Mouse (Mus musculus) midbrain, embryonic 16.5 days (tissue): ENCODE data around the gene Patz1. TPM values are rescaled to one million over a fixed set of nuclear protein-coding genes. Genes with fewer than 3 reads are reported as not detected.
A peak's percentile ranks its signal among the peaks of the same experiment; 100 is the strongest.

Experiments
- ATAC-seq: fragments of 200-750 bp; cut with Nextera tagmentation; 2 replicates; pipeline ENCODE4 v1.8.0; 2017; ENCODE audit warnings: moderate TSS enrichment
- H3K27ac ChIP-seq: fragments of 300-500 bp; sonication (generic); 2 replicates; pipeline ENCODE4 v1.5.1; 2014; ENCODE audit warnings: mild to moderate bottlenecking, low read length, mixed read lengths
- H3K27me3 ChIP-seq: fragments of 300-500 bp; sonication (generic); 2 replicates; pipeline ENCODE4 v1.6.1; 2014; ENCODE audit warnings: low read depth, low read length, mixed read lengths; ENCODE audit not compliant: control insufficient read depth, insufficient read depth
- H3K36me3 ChIP-seq: fragments of 300-500 bp; sonication (generic); 2 replicates; pipeline ENCODE4 v1.6.1; 2014; ENCODE audit warnings: mild to moderate bottlenecking, low read length, moderate library complexity, mixed read lengths; ENCODE audit not compliant: control insufficient read depth, insufficient read depth
- H3K4me1 ChIP-seq: fragments of 300-500 bp; sonication (generic); 2 replicates; pipeline ENCODE4 v1.6.1; 2014; ENCODE audit warnings: mild to moderate bottlenecking, low read length, mixed read lengths; ENCODE audit not compliant: control insufficient read depth, insufficient read depth
- H3K4me2 ChIP-seq: fragments of 300-500 bp; sonication (generic); 2 replicates; pipeline ENCODE4 v1.6.1; 2014; ENCODE audit warnings: mild to moderate bottlenecking, low read length, mixed read lengths
- H3K4me3 ChIP-seq: fragments of 300-500 bp; sonication (generic); 2 replicates; pipeline ENCODE4 v1.5.1; 2014; ENCODE audit warnings: low read depth, mild to moderate bottlenecking, low read length, moderate library complexity, mixed read lengths
- H3K9ac ChIP-seq: fragments of 300-500 bp; sonication (generic); 2 replicates; pipeline ENCODE4 v1.6.1; 2014; ENCODE audit warnings: low read depth, low read length, mixed read lengths
- H3K9me3 ChIP-seq: fragments of 300-500 bp; sonication (generic); replicated peaks from 2 replicates; pipeline ENCODE4 v1.6.1; 2014; ENCODE audit warnings: mild to moderate bottlenecking, low read length, mixed read lengths; ENCODE audit not compliant: control insufficient read depth, poor library complexity, severe bottlenecking
- WGBS: fragments of 180-500 bp; shearing (Covaris S2); extraction: QIAGEN DNeasy Blood & Tissue Kit; methylation state at CpG from one replicate; pipeline ENCODE4 v1.1.7; 2014; 5-methylcytosine and 5-hydroxymethylcytosine counted together
- polyA plus RNA-seq: library from polyadenylated mRNA; unstranded; fragments of >200 nt; fragmentation: Nextera tagmentation; extraction: Ambion mirVana; gene quantifications from 2 replicates; pipeline ENCODE4 v1.2.1, GENCODE M21; 2015

The Patz1 gene
- polyA plus RNA-seq, 1 experiment from 2014 or later, result 41.6 TPM

DNA sequence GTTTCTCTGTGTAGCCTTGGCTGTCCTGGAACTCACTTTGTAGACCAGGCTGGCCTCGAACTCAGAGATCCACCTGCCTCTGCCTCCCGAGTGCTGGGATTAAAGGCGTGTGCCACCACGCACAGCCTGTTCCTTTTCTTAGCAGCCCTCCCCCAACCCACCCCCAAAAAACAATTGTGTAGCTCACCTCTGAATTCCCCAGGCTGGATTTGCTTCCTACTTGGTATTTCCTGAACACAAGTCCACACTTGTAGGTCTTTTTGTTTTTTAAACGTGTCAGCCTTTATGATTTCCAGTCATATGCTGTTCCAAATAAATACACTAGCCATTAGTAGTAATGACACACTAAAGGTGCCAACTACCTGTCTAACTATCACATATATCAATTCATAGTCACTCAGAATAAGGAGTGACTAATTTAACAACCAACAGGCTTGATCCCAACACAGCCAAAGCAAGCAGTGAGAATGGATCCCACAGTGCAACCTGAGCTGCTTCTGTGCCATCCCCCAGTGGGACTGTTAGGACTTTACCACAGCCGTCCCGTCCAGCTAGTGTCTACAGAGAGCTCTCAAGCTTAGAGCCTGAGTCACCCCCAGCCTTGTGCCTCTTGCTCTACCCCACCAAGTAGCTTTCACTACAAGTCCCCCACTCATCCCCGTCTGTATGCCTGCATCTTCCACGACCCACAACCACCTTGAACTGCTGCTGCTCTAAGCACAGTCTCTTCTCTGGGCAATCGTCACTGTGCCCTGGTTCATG is 23.1 kb downstream of the Patz1 start:
- WGBS, result 85% methylated on average over 9 of the region's 10 CpGs
- H3K36me3 ChIP-seq, result peaks cover 29% of the 10 kb centered on the region

DNA sequence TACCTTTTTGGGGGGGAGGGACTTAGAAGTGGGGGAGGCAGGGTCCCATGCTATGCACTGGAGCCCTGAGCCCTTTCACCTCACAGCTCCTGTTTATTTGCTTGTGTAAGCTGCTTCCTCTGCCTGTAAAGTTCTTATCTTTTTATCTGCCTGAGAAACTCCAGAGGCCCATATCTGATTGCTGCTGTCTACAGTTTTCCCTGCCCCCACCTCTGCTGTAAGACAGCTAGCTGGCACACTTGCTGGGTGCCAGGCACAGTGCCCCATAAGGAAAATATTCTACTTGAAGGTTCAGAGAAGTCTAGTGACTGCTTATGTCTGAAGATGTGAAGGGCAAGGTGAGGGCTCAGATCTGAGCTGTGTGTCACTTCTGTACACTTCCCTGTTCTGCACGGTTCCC is 24.6 kb downstream of the Patz1 start:
- ATAC-seq, result no peak
- no peak overlapping the region for H3K9ac ChIP-seq
- peaks cover 17% of the 10 kb centered on the region for H3K36me3 ChIP-seq
- no peak overlapping the region for H3K4me2 ChIP-seq
- no peaks in the 10 kb centered on the region for H3K9me3 ChIP-seq
- H3K27me3 ChIP-seq, result no peaks in the 10 kb centered on the region
- no peak overlapping the region for H3K27ac ChIP-seq
- H3K4me1 ChIP-seq, result no peaks in the 10 kb centered on the region
- WGBS, result 88% methylated on average over 1 of the region's 1 CpGs
- H3K4me3 ChIP-seq, result no peak overlapping the region

More for the DNA sequence above, 23.1 kb downstream of the Patz1 start:
- Histone ChIP-seq H3K27ac (no peak overlapping the region), H3K4me1 (no peaks in the 10 kb centered on the region), H3K27me3 (no peaks in the 10 kb centered on the region), H3K4me3 (no peak overlapping the region), H3K9me3 (no peaks in the 10 kb centered on the region), H3K4me2 (no peak overlapping the region), H3K9ac (no peak overlapping the region)
- ATAC-seq, result no peak

DNA sequence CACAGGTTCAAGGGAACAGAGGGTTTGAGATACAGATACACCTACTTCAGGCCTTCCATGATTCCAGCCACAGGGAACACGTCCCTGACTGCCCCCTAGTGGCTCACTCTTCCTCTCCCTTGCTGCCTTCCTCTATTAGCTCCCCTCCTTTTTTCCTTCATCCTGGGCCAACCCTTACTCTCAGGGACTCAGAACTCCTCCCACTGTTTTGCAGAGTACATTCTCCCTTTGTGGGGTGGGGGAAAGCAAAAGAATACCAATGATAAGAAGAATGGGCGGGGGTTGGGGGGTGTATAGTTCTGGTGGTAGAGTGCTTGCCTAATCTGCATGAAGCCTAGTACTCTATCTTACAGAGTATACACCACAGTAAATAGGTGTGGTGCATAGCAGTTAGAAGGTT is 25.5 kb downstream of the Patz1 start:
- no peaks in the 10 kb centered on the region for H3K9me3 ChIP-seq
- ATAC-seq, result peak; percentile 64; the same call in 1 of the 2 replicates
- H3K9ac ChIP-seq, result no peak overlapping the region
- H3K27ac ChIP-seq, result no peak overlapping the region
- 32% methylated on average over 2 of the region's 2 CpGs for WGBS
- H3K4me3 ChIP-seq, result no peak overlapping the region
- no peak overlapping the region for H3K4me2 ChIP-seq
- no peaks in the 10 kb centered on the region for H3K4me1 ChIP-seq
- H3K27me3 ChIP-seq, result no peaks in the 10 kb centered on the region
- H3K36me3 ChIP-seq, result peaks cover 9% of the 10 kb centered on the region

DNA sequence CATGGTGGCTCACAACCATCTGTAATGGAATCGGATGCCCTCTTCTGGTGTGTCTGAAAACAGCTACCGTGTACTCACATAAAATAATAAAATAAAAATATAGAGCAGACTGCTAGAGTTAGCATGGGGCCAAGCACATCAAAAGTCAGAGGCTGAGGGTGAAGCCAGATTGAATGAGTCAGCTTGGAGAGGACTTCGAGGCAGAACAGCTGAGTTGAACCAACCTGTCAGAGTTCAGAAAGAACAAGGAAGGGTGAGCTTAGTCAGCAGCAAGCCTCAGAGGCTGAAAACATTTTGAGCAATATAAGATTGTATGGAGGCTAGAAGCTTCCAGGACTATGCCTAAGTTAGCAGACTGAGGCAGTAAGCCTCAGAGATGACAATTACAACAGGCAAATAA is 29.6 kb downstream of the Patz1 start:
- H3K9ac ChIP-seq, result no peak overlapping the region
- 96% methylated on average over 3 of the region's 3 CpGs for WGBS

DNA sequence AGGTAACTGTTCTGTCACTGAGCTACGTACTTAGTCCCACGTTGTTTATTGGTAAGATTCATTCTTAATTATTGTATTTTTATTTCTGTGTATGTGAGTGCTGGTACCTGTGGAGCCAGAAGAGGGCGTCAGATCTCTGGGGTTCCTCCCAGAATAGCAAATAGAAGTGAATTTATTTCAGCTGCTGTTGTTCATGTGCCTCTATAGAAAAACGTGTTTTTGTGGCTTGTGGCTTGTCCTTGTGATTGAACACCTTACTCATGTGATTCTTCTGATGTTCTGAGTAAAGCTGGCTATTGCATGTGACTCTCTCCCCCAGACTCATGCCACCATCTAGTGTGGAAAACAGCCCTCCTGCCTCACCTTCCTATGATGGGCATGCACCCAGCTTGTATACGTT is 39.6 kb downstream of the Patz1 start:
- no peak for ATAC-seq
- Histone ChIP-seq H3K4me2 (no peak overlapping the region), H3K36me3 (no peaks in the 10 kb centered on the region), H3K4me3 (no peak overlapping the region), H3K9me3 (no peaks in the 10 kb centered on the region), H3K4me1 (peaks cover 12% of the 10 kb centered on the region), H3K27me3 (no peaks in the 10 kb centered on the region), H3K9ac (no peak overlapping the region), H3K27ac (no peak overlapping the region)
- WGBS, result 79% methylated on average over 5 of the region's 5 CpGs

More for the DNA sequence above, 29.6 kb downstream of the Patz1 start:
- Histone ChIP-seq H3K4me1 (no peaks in the 10 kb centered on the region), H3K27me3 (no peaks in the 10 kb centered on the region), H3K4me2 (no peak overlapping the region), H3K36me3 (no peaks in the 10 kb centered on the region), H3K27ac (no peak overlapping the region), H3K9me3 (no peaks in the 10 kb centered on the region), H3K4me3 (no peak overlapping the region)
- ATAC-seq, result no peak

DNA sequence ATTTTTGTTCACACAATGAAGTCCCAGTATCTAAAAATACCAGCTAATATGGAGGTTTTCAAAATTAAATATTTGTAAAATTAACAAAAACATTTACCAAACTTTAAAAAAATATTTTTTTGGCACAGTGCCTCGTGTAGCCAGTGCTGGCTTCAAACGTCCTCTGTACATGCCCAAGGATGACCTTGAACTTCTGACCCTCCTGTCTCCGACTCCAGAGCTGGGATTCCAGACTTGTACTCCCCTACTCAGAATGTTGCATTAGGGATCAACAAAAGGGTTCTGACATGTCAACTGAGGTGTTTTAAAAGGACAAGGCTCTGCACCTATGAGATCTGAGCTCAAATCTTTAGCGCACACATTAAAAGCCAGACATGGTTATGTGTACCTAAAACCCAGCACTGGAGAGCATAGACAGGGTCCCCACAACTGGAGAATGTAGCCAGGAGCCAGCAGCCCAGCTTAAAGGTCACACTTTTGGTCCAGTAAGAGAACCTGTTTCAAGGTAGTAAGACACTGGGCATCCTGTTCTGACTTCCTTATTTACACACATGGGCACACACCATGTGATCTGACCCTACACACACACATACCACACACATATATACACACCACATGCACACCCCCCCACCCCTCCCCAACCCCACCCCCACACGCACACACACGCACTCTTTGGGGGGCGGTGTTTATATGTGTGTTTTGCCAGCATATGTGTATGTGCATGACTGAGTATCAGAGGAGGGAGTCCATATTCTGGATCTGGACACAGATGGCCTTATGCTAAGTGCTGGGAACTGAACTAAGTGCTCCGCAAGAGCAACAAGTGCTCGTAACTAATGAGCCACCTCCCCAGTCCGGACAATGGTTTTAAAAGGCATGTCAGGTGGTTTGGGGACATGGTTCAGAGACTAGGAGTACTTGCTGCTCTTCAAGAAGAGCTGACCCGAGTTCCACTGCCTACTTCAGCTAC is 40.4 kb downstream of the Patz1 start:
- Histone ChIP-seq H3K4me3 (no peak overlapping the region), H3K9me3 (no peaks in the 10 kb centered on the region), H3K27me3 (no peaks in the 10 kb centered on the region), H3K36me3 (0 out of 2 replicates have a peak, but pooled peaks cover under 1% of the 10 kb centered on the region), H3K4me1 (peaks cover 12% of the 10 kb centered on the region), H3K9ac (no peak overlapping the region), H3K4me2 (no peak overlapping the region), H3K27ac (no peak overlapping the region)
- WGBS, result 78% methylated on average over 11 of the region's 11 CpGs
- ATAC-seq, result no peak

DNA sequence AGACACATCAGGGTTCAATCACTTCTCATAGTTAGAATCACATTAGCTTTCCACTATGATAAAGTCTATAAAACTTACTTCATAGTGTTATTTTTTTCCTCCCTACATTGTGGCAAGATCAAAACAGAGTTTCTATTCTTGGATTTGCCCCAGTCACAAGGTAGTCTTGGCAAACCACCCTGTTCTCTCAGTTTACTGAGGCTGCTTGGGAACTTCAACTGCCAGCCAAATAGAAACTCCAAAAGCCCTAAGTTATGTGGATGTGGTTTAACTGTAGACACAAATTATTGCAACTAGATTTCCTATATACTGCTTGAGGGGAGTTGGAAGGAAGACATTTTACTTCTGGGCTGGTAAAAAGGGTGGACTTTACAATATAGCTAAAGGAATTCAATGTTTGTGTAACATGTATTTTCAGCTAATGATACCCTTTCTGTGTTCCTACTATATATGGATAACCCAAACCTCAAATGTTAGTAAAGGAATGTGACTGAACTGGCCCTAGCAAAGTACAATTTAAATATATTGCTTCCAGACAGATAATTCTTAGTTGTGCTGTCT is 41.3 kb downstream of the Patz1 start, which contains the start of gene Pik3ip1:
TSS of gene Pik3ip1 (plus strand) at position 511 of the 561 bp plus-strand sequence.
- H3K4me1 ChIP-seq, result peaks cover 12% of the 10 kb centered on the region
- peak within 1 kb of the TSS; percentile 83 for H3K27ac ChIP-seq
- peak within 1 kb of the TSS; percentile 65 for H3K9ac ChIP-seq
- H3K27me3 ChIP-seq, result no peaks in the 10 kb centered on the region
- no peaks in the 10 kb centered on the region for H3K9me3 ChIP-seq
- H3K36me3 ChIP-seq, result 0 out of 2 replicates have a peak, but pooled peaks cover 2% of the 10 kb centered on the region
- H3K4me3 ChIP-seq, result peak within 1 kb of the TSS; percentile 74
- ATAC-seq, result no peak
- peak within 1 kb of the TSS; percentile 99 for H3K4me2 ChIP-seq

DNA sequence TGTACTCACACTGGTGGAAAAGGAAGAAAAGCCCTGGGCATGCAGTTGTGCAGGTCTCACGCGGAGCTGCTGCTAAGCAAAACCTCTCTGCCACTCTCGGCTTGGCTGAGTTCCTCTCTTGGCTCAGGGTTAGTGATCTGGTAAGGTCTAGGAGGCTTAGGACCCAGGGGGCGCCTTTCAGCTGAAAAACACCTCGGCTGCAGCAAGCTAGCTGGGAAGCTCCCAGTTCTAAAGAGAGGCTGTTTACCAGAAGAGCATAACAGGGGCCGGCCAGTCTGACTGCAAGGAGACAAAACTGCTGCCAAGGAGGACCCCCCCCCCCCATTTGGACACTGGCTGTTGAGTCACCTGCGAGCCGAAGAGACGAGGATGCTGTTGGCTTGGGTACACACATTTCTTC is 41.9 kb downstream of the Patz1 start:
- Histone ChIP-seq H3K4me1 (peaks cover 12% of the 10 kb centered on the region), H3K27me3 (no peaks in the 10 kb centered on the region), H3K4me2 (peak overlapping the region; percentile 99), H3K9ac (peak overlapping the region; percentile 65), H3K36me3 (0 out of 2 replicates have a peak, but pooled peaks cover 2% of the 10 kb centered on the region), H3K27ac (peak overlapping the region; percentile 83), H3K9me3 (no peaks in the 10 kb centered on the region), H3K4me3 (peak overlapping the region; percentile 74)
- ATAC-seq, result peak; percentile 61
- WGBS, result 3% methylated on average over 8 of the region's 9 CpGs
